Mouse (Mus musculus) CD4-positive, CD25-positive, alpha-beta regulatory T cell, adult 2 months (primary cell): Measurements from ENCODE around the gene Msrb1.
A peak's percentile ranks its signal among the peaks of the same experiment; 100 is the strongest.
"Not testable (repeated sequence)": the region's sequence is repeated elsewhere in the genome, so short reads cannot be mapped to it uniquely, and the experiment has no call there.

Experiments used
- DNase-seq: peaks from one replicate; pipeline ENCODE4 v3.0.0-alpha.2; 2012; ENCODE audit warnings: low read depth, low spot score

The Msrb1 gene

GRCm38 (mm10) chr17:24719494-24720222 is 16.8 kb upstream of the Msrb1 start:
- DNase-seq: peak; percentile 99

- peak; percentile 31 for DNase-seq
Observed at GRCm38 (mm10) chr17:24720616-24721015, 15.8 kb upstream of the Msrb1 start.

DNA sequence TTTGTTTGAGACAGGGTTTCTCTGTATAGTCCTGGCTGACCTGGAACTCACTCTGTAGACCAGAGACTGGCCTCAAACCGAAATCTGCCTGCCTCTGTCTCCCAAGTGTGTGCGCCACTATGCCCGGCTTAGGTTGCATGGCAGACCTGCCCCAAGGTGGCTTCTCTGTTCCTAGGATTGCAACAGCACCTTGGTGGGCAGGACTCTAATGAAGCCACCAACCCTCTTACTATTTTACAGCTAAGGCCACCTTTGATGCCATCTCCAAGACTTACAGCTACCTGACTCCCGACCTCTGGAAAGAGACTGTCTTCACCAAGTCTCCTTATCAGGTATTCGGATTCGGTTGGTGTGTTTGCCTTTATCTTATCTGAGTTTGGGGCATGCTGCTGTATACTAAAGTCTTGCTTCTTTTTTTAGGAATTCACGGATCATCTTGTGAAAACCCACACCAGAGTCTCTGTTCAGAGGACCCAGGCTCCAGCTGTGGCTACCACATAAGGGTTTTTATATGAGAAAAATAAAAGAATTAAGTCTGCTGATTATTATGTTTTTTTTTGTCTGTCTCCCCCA is 15.0 kb upstream of the Msrb1 start:
- not testable (repeated sequence) for DNase-seq

GRCm38 (mm10) chr17:24722220-24722924 is 14.1 kb upstream of the Msrb1 start:
- DNase-seq: no peak

- DNase-seq: no peak
Observed at GRCm38 (mm10) chr17:24723122-24723880, 13.1 kb upstream of the Msrb1 start.

DNA sequence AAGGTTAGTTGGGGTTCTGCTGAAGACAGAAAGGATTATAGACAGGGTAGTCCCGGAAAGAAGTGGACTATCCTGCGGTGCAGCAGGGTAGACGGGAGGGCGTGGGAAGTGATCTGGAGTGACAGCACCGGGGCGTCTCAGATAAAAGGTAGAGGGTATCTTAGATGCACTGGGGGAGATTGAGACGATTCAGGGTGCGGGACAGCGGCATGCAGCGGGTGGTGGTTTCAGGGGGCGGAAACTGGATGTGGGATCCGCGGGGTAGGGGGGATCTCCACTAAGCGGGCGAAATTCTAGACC is 12.6 kb upstream of the Msrb1 start:
- DNase-seq: peak; percentile 53

- peak; percentile 98 for DNase-seq
Observed at GRCm38 (mm10) chr17:24724184-24724583, 12.3 kb upstream of the Msrb1 start, which contains the start of gene Ndufb10. Gene Ndufb10 (minus strand): TSS chr17:24724478.

DNA sequence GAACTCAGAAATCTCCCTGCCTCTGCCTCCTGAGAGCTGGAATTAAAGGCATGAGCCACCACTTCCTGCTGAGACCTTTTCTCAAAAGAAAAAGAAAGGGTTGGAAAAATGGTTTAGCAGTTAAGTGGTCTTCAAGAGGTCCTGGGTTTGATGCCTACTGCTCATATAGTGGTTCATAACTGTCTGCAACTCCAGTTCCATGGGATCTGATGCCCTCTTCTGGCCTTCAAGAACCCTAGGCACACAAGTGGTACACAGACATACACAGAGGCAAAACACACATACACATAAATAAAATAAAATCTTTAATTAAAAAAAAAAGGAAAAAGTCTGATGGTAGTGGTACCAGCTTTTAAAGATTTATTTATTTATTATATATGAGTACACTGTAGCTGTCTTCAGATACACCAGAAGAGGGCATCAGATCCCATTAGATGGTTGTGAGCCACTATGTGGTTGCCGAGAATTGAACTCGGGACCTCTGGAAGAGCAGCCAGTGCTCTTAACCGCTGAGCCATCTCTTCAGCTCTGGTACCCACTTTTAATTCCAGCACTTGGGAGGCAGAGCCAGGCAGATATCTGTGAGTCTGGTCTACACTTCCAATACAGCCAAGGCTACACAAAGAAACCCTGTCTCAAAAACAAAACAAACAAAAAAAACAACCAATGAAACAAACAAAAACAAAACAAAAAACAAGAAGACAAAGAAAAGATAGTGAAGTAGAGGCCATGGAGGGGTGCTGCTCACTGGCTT is 10.6 kb upstream of the Msrb1 start:
- no peak for DNase-seq

- no peak for DNase-seq
Observed at GRCm38 (mm10) chr17:24727618-24728017, 8.8 kb upstream of the Msrb1 start, which contains the start of gene Rpl3l. Gene Rpl3l (plus strand): TSS chr17:24727820.

DNA sequence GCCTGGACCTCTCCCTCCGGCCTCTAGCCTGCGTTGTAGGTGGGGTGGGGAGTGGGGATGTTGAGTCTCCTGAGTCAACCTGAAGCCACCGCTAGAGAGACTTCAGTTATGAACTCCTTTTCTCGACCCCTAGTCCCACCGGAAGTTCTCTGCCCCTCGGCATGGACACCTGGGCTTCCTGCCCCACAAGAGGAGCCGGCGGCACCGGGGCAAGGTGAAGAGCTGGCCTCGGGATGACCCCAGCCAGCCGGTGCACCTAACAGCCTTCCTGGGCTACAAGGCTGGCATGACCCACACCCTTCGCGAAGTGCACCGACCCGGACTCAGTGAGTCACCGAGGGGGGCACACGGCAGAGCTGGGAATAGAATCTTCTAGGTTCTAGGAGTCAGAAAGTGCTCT is 8.3 kb upstream of the Msrb1 start:
- DNase-seq: no peak

GRCm38 (mm10) chr17:24729067-24729466 is 7.4 kb upstream of the Msrb1 start:
- DNase-seq: no peak

- DNase-seq: no peak
Observed at GRCm38 (mm10) chr17:24730787-24731186, 5.7 kb upstream of the Msrb1 start.

DNA sequence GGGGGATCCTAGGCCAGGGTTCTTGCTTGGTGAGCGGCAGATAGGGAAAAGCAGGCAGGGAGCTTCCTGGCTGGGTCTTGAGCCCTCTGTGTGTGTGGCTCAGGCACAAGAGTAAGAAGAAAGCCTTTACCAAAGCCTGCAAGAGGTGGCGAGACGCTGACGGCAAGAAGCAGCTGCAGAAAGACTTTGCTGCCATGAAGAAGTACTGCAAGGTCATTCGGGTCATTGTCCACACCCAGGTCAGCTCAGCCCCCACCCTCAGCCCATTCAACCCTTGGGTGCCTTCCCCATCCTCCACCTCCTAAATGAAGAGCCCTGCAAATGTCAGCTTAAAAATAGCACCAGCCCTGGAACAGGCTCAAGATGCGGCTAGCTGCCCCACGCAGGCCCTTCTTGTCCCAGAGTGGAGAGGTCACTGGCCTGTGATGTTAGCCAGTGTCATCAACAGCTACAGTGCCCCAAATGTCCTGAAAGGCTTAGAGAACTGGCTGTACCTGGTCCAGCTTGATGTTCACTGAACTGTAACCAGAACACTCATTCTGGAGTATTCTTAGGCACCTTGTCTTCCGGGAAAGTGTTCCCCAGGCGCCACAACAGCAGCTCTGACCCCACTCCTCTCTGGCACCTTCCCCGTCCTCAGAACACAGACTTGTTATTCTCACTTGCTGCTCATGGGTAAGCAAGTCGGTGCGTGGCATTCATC is 4.1 kb upstream of the Msrb1 start:
- DNase-seq: no peak

GRCm38 (mm10) chr17:24733434-24734050 is 2.9 kb upstream of the Msrb1 start:
- no peak for DNase-seq

DNA sequence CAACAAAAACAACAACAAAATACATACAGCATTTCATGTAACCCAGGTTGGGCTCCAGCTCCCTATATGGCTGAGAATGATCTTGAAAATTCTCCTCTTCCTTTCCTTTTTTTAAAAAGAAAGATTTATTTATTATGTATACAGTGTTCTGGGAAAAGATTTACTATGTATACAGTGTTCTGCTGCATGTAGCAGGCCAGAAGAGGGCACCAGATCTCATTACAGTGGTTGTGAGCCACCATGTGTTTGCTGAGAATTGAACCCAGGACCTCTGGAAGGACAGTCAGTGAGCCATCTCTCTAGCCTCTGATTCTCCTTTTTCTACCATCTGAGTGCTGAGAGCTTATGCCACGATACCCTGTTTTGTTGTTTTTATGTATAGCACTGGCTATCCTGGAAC is 1.9 kb upstream of the Msrb1 start:
- no peak for DNase-seq

DNA sequence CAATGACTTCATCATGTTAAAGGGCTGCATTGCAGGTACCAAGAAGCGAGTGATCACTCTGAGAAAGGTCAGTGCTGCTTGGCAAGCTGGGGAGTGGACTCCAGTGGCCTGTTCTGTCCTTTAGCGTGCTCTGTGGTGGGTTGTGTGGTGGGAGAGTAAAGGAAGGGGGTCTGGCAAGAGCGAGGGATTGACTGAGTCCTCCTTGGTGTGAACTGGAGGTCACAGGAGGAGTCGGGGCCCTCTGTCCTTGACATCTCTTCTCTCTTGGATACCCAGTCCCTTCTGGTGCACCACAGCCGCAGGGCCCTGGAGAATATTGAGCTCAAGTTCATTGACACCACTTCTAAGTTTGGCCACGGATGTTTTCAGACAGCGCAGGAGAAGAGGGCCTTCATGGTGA is 996 bp upstream of the Msrb1 start:
- DNase-seq: no peak

- peak; percentile 35 for DNase-seq
Observed at GRCm38 (mm10) chr17:24737135-24737810, 831 bp downstream of the Msrb1 start.

- DNase-seq: no peak
Observed at GRCm38 (mm10) chr17:24738238-24738637, 1.8 kb downstream of the Msrb1 start.

GRCm38 (mm10) chr17:24739926-24740325 is 3.5 kb downstream of the Msrb1 start:
- no peak for DNase-seq

GRCm38 (mm10) chr17:24742307-24742706 is 5.9 kb downstream of the Msrb1 start:
- DNase-seq: no peak
